Mouse (Mus musculus) limb, embryonic 12.5 days (tissue): ENCODE data around the gene Nod1. TPM values are rescaled to one million over a fixed set of nuclear protein-coding genes. Genes with fewer than 3 reads are reported as not detected.
A peak's percentile ranks its signal among the peaks of the same experiment; 100 is the strongest.
"Not testable (repeated sequence)": the region's sequence is repeated elsewhere in the genome, so short reads cannot be mapped to it uniquely, and the experiment has no call there.

ENCODE experiments used
- ATAC-seq: fragments of 200-750 bp; cut with Nextera tagmentation; 2 replicates; pipeline ENCODE4 v1.8.0; 2017; ENCODE audit warnings: low read depth, moderate TSS enrichment; ENCODE audit not compliant: insufficient number of reproducible peaks, insufficient read depth, low FRiP score, low TSS enrichment
- H3K27ac ChIP-seq: fragments of 300-500 bp; sonication (generic); 2 replicates; pipeline ENCODE4 v1.5.1; 2016; ENCODE audit warnings: mild to moderate bottlenecking, moderate library complexity
- H3K27me3 ChIP-seq: fragments of 300-500 bp; sonication (generic); 2 replicates; pipeline ENCODE4 v1.6.1; 2016; ENCODE audit warnings: mild to moderate bottlenecking, moderate library complexity
- H3K36me3 ChIP-seq: fragments of 300-500 bp; sonication (generic); 2 replicates; pipeline ENCODE4 v1.6.1; 2016; ENCODE audit warnings: mild to moderate bottlenecking, moderate library complexity
- H3K4me1 ChIP-seq: fragments of 300-500 bp; sonication (generic); replicated peaks from 2 replicates; pipeline ENCODE4 v1.6.1; 2016
- H3K4me2 ChIP-seq: fragments of 300-500 bp; sonication (generic); 2 replicates; pipeline ENCODE4 v1.6.1; 2016; ENCODE audit warnings: mild to moderate bottlenecking, moderate library complexity
- H3K4me3 ChIP-seq: fragments of 300-500 bp; sonication (generic); replicated peaks from 2 replicates; pipeline ENCODE4 v1.5.1; 2016; ENCODE audit warnings: mild to moderate bottlenecking
- H3K9ac ChIP-seq: fragments of 300-500 bp; sonication (generic); replicated peaks from 2 replicates; pipeline ENCODE4 v1.6.1; 2016; ENCODE audit warnings: mild to moderate bottlenecking, moderate library complexity
- H3K9me3 ChIP-seq: fragments of 300-500 bp; sonication (generic); 2 replicates; pipeline ENCODE4 v1.6.1; 2016; ENCODE audit warnings: mild to moderate bottlenecking, moderate library complexity
- WGBS: fragments of 180-500 bp; shearing (Covaris S2); methylation state at CpG from one replicate; pipeline ENCODE4 v1.1.7; 2016; 5-methylcytosine and 5-hydroxymethylcytosine counted together
- polyA plus RNA-seq: library from polyadenylated mRNA; unstranded; fragments of >200 nt; fragmentation: Nextera tagmentation; extraction: Ambion mirVana; gene quantifications from 2 replicates; pipeline ENCODE4 v1.2.1, GENCODE M21; 2016

The Nod1 gene
- polyA plus RNA-seq, 1 experiment from 2014 or later = 3.8 TPM

DNA sequence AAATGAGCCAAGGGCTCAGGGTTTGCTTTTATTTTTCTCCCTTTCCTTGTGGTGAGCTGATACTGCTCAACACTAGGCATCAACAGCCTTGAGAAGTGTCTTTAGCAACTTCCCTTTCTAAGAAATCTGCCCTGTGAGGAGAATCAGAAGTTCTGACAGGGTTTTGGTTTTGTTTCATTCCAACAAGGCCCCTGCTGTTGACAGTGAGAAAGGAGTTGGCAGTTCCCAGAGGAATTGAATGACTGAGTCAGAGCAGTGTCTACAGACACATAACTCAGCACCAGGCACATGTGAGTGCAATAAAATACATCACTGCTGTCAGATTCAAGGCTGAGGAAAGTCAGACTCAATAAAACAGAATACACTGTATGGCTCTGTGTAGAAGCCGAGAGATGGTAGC lies 16.0 kb downstream of the Nod1 start:
- H3K27ac ChIP-seq = no peak overlapping the region
- no peak overlapping the region for H3K9ac ChIP-seq
- H3K4me1 ChIP-seq = no peaks in the 10 kb centered on the region
- no peak overlapping the region for H3K4me3 ChIP-seq
- no peaks in the 10 kb centered on the region for H3K27me3 ChIP-seq
- H3K9me3 ChIP-seq = 0 out of 2 replicates have a peak, but pooled peaks cover 3% of the 10 kb centered on the region
- 63% methylated on average over 1 of the region's 1 CpGs for WGBS
- no peak for ATAC-seq
- H3K4me2 ChIP-seq = no peak overlapping the region
- H3K36me3 ChIP-seq = no peaks in the 10 kb centered on the region

DNA sequence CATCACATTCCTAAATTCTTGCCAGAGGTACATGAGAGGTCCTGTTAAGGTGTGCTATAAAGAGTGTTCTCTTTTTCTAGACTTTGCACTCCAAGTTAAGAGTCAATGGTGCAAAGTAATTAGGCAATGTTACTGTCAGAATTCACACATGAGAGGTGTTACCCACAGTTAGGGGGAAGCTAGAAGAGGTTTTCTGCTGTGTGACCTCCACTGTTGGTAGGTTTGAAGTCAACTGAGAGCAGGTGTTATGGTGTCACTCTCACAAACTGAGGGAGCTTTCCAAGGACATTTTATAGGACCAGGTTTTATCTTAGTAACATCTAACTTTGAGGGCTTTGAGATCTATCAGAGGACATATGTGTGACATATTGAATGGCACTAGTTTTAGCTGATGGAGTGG lies 16.5 kb downstream of the Nod1 start:
- Histone ChIP-seq H3K4me3 (no peak overlapping the region), H3K27ac (no peak overlapping the region), H3K27me3 (no peaks in the 10 kb centered on the region), H3K4me2 (no peak overlapping the region), H3K9ac (no peak overlapping the region), H3K4me1 (no peaks in the 10 kb centered on the region), H3K36me3 (no peaks in the 10 kb centered on the region), H3K9me3 (0 out of 2 replicates have a peak, but pooled peaks cover 3% of the 10 kb centered on the region)
- ATAC-seq = no peak

DNA sequence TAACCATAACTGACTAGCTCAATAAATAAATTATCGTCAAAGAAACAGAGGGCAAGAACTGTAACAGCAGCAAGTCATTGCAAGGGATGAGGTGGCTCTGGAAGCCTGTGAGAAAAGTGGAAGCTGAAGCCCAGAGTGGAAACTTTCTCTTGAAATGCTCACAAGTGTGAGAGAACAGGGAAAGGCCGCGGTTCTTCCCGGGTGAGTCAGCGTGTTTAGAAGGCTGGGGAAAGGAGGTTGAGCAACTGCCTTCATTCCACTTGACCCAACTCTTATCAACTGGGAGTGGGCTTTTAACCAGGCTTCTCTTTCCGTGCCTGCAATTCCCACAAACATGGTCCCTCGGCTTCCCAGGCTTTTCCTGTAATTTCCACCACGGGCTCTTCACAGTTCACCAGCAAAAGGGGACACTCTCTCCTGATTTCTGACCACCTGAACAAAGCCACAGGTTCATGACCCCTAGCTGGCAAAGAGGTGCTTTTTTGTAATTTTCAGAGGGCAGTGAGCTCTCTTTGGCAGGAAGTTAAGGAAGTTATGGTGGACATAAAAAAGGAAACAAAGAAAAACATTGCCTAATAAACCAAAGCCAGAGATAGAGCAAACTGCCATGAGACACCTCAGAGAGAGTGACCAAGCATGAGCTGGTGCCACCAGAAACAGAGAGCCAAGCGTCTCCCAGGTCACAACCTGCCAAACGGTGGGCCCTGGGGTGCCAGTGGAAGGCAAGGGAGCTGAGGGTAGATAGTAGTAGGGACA lies 17.6 kb downstream of the Nod1 start:
- Histone ChIP-seq H3K9ac (no peak overlapping the region), H3K27ac (no peak overlapping the region), H3K36me3 (no peaks in the 10 kb centered on the region), H3K4me1 (no peaks in the 10 kb centered on the region), H3K27me3 (no peaks in the 10 kb centered on the region), H3K4me2 (no peak overlapping the region), H3K9me3 (0 out of 2 replicates have a peak, but pooled peaks cover 3% of the 10 kb centered on the region), H3K4me3 (no peak overlapping the region)
- ATAC-seq = no peak
- 84% methylated on average over 10 of the region's 10 CpGs for WGBS

DNA sequence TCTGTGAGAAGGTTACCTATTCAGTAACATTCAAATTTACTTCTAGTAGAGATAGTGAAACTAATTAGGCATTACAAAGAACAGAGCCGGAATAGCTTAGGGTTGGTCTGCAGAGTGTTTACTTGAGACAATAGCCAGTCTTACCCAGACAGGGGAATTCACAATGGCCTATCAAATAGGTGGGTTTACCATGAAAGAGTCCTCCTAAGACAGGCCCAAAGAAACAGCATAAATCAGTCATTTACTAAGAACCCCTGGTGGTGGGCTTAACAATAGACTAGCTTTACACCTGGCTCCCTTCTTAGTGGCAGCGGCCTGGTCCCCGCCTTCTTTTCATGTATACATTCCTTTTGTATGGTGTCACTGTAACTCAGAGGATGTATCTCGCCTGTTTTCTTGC lies 19.0 kb downstream of the Nod1 start:
- H3K27me3 ChIP-seq, H3K4me1 ChIP-seq, ATAC-seq, H3K9me3 ChIP-seq, H3K27ac ChIP-seq, H3K9ac ChIP-seq, H3K36me3 ChIP-seq, H3K4me3 ChIP-seq, H3K4me2 ChIP-seq: not testable (repeated sequence)
- WGBS = 93% methylated on average over 4 of the region's 4 CpGs

DNA sequence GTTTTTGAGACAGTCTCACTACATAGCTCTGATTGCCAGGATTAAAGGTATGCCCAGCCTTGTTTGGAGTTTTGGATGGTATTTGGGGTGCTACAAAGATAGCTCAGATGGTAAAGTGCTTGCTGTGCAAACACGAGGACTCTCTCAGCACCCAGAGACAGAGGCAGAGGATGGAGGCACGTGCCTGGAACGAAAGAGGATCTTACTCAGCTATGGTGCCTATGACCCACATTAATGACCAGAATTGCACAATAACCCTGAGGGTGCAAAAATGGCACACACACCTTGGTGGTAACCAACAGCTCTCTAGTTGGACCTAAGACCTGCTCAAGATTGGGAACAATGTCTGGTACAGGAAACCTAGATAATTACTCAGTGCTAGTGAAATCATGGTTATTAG lies 19.9 kb downstream of the Nod1 start:
- no peaks in the 10 kb centered on the region for H3K36me3 ChIP-seq
- no peak overlapping the region for H3K4me2 ChIP-seq
- no peak for ATAC-seq
- no peak overlapping the region for H3K27ac ChIP-seq
- H3K4me3 ChIP-seq = no peak overlapping the region
- no peaks in the 10 kb centered on the region for H3K27me3 ChIP-seq
- H3K4me1 ChIP-seq = no peaks in the 10 kb centered on the region
- 0 out of 2 replicates have a peak, but pooled peaks cover 3% of the 10 kb centered on the region for H3K9me3 ChIP-seq
- WGBS = 93% methylated on average over 3 of the region's 3 CpGs
- H3K9ac ChIP-seq = no peak overlapping the region

GRCm38 (mm10) chr6:54948682-54949081 lies 23.7 kb downstream of the Nod1 start:
- no peak for ATAC-seq
- no peak overlapping the region for H3K4me3 ChIP-seq
- H3K4me2 ChIP-seq = no peak overlapping the region
- H3K36me3 ChIP-seq = no peaks in the 10 kb centered on the region
- H3K4me1 ChIP-seq = peaks cover 10% of the 10 kb centered on the region; the same call in 1 of the 2 replicates
- H3K9ac ChIP-seq = no peak overlapping the region
- peaks cover 15% of the 10 kb centered on the region for H3K27me3 ChIP-seq
- no peak overlapping the region for H3K27ac ChIP-seq
- 81% methylated on average over 5 of the region's 5 CpGs for WGBS
- 0 out of 2 replicates have a peak, but pooled peaks cover 3% of the 10 kb centered on the region for H3K9me3 ChIP-seq

DNA sequence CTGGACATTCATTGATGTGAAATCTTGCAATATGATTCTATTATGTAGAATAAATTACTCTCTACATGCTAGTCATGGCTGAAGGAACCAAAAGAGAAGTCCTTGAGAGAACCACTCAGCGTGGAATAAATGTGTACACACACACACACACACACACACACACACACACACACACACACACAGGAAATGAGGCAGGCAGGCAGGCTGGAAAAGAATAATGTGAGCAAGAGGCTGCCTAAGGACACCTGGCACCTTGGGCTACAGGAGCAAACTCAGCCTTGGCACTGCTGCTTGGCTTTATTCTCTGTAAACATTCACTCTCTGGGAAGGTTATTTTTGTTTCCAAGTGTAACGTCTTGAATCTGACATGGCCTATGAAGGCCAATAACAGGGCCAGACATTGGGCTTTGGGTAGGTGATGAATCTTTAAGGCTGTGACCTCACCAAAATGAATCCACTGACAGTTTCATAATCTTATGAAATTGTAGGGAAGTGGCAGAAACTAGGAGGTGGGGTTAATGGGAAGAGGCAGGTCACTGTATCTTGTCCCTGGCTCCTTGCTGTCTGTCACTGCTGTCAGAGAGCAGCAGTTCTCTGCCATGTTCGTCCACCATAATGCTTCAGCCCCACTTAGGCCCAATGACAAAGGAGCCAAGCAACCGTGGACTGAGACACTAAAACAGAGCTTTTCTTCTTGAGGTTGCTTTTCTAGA lies 26.0 kb downstream of the Nod1 start:
- Histone ChIP-seq H3K9me3 (no peaks in the 10 kb centered on the region), H3K4me2 (no peak overlapping the region), H3K4me1 (peaks cover 14% of the 10 kb centered on the region; the same call in 1 of the 2 replicates), H3K9ac (no peak overlapping the region), H3K36me3 (no peaks in the 10 kb centered on the region), H3K27me3 (peaks cover 35% of the 10 kb centered on the region), H3K27ac (no peak overlapping the region), H3K4me3 (no peak overlapping the region)
- ATAC-seq = no peak
- 83% methylated on average over 4 of the region's 4 CpGs for WGBS

- H3K4me1 ChIP-seq = peaks cover 14% of the 10 kb centered on the region; the same call in 1 of the 2 replicates
- no peak overlapping the region; the same call in 1 of the 2 replicates for H3K4me2 ChIP-seq
- WGBS = 77% methylated on average over 16 of the region's 16 CpGs
- H3K9me3 ChIP-seq = no peaks in the 10 kb centered on the region
- no peak overlapping the region for H3K4me3 ChIP-seq
- H3K36me3 ChIP-seq = no peaks in the 10 kb centered on the region
- peaks cover 35% of the 10 kb centered on the region for H3K27me3 ChIP-seq
- 0 out of 2 replicates have a peak, but pooled peaks have one; percentile 10 for ATAC-seq
- H3K9ac ChIP-seq = no peak overlapping the region
- peak overlapping the region; percentile 23 for H3K27ac ChIP-seq
Observed at GRCm38 (mm10) chr6:54944551-54944950, 27.9 kb downstream of the Nod1 start.

- no peak for ATAC-seq
- Histone ChIP-seq H3K9ac (no peak overlapping the region), H3K9me3 (no peaks in the 10 kb centered on the region), H3K27me3 (peaks cover 35% of the 10 kb centered on the region), H3K4me1 (peaks cover 14% of the 10 kb centered on the region; the same call in 1 of the 2 replicates), H3K27ac (no peak overlapping the region), H3K4me2 (peak overlapping the region; percentile 20), H3K4me3 (0 out of 2 replicates have a peak overlapping the region, but pooled peaks have one; percentile 3), H3K36me3 (no peaks in the 10 kb centered on the region)
- 41% methylated on average over 24 of the region's 24 CpGs for WGBS
Observed at GRCm38 (mm10) chr6:54943753-54944152, 28.7 kb downstream of the Nod1 start.

GRCm38 (mm10) chr6:54943292-54943691 lies 29.1 kb downstream of the Nod1 start:
- H3K4me3 ChIP-seq = no peak overlapping the region
- H3K9me3 ChIP-seq = no peaks in the 10 kb centered on the region
- H3K36me3 ChIP-seq = no peaks in the 10 kb centered on the region
- peaks cover 14% of the 10 kb centered on the region; the same call in 1 of the 2 replicates for H3K4me1 ChIP-seq
- ATAC-seq = no peak
- H3K27ac ChIP-seq = no peak overlapping the region
- H3K4me2 ChIP-seq = no peak overlapping the region
- no peak overlapping the region for H3K9ac ChIP-seq
- 70% methylated on average over 16 of the region's 16 CpGs for WGBS
- peaks cover 35% of the 10 kb centered on the region for H3K27me3 ChIP-seq

GRCm38 (mm10) chr6:54941149-54941548 lies 31.3 kb downstream of the Nod1 start:
- Histone ChIP-seq H3K9ac (no peak overlapping the region), H3K4me3 (no peak overlapping the region), H3K36me3 (no peaks in the 10 kb centered on the region), H3K27me3 (peaks cover 35% of the 10 kb centered on the region), H3K4me2 (no peak overlapping the region), H3K27ac (no peak overlapping the region), H3K9me3 (no peaks in the 10 kb centered on the region), H3K4me1 (peaks cover 14% of the 10 kb centered on the region; the same call in 1 of the 2 replicates)
- 90% methylated on average over 6 of the region's 6 CpGs for WGBS
- ATAC-seq = no peak
